Mouse (Mus musculus) midbrain, postnatal 0 days (tissue): ENCODE results near the gene Trabd2b. TPM values are rescaled to one million over a fixed set of nuclear protein-coding genes. Genes with fewer than 3 reads are reported as not detected.

Experiments used
- ATAC-seq: fragments of 200-750 bp; cut with Nextera tagmentation; 2 replicates; pipeline ENCODE4 v1.8.0; 2017; ENCODE audit warnings: moderate number of reproducible peaks, mild to moderate bottlenecking, moderate TSS enrichment, moderate library complexity; ENCODE audit not compliant: low FRiP score
- DNase-seq: peaks from one replicate; pipeline ENCODE4 v3.0.0-alpha.2; 2015; ENCODE audit warnings: low spot score
- H3K27ac ChIP-seq: fragments of 300-500 bp; sonication (generic); 2 replicates; pipeline ENCODE4 v1.5.1; 2014; ENCODE audit warnings: low read depth, mild to moderate bottlenecking, low read length, mixed read lengths
- H3K27me3 ChIP-seq: fragments of 300-500 bp; sonication (generic); 2 replicates; pipeline ENCODE4 v1.6.1; 2014; ENCODE audit warnings: low read length, control low read depth, mixed read lengths; ENCODE audit not compliant: insufficient read depth
- H3K36me3 ChIP-seq: fragments of 300-500 bp; sonication (generic); 2 replicates; pipeline ENCODE4 v1.6.1; 2014; ENCODE audit warnings: low read length, control low read depth, mixed read lengths; ENCODE audit not compliant: insufficient read depth
- H3K4me1 ChIP-seq: fragments of 300-500 bp; sonication (generic); 2 replicates; pipeline ENCODE4 v1.6.1; 2014; ENCODE audit warnings: mild to moderate bottlenecking, control low read depth, antibody characterized with exemption, low read length, mixed read lengths; ENCODE audit not compliant: insufficient read depth
- H3K4me2 ChIP-seq: fragments of 300-500 bp; sonication (generic); 2 replicates; pipeline ENCODE4 v1.6.1; 2014; ENCODE audit warnings: low read depth, mild to moderate bottlenecking, low read length, mixed read lengths; ENCODE audit not compliant: poor library complexity, severe bottlenecking
- H3K4me3 ChIP-seq: fragments of 300-500 bp; sonication (generic); 2 replicates; pipeline ENCODE4 v1.5.1; 2014; ENCODE audit warnings: low read depth, mild to moderate bottlenecking, low read length, moderate library complexity
- H3K9ac ChIP-seq: fragments of 300-500 bp; sonication (generic); replicated peaks from 2 replicates; pipeline ENCODE4 v1.6.1; 2014; ENCODE audit warnings: mild to moderate bottlenecking, low read length, moderate library complexity, mixed read lengths; ENCODE audit not compliant: poor library complexity, severe bottlenecking
- H3K9me3 ChIP-seq: fragments of 300-500 bp; sonication (generic); 2 replicates; pipeline ENCODE4 v1.6.1; 2016; ENCODE audit warnings: low read length, control low read depth
- CTCF ChIP-seq: IDR thresholded peaks from 2 replicates; pipeline ENCODE4 v1.5.1; 2016; ENCODE audit warnings: antibody characterized with exemption, mild to moderate bottlenecking
- WGBS: fragments of 180-500 bp; shearing (Covaris S2); extraction: QIAGEN DNeasy Blood & Tissue Kit; methylation state at CpG from one replicate; pipeline ENCODE4 v1.1.7; 2014; 5-methylcytosine and 5-hydroxymethylcytosine counted together
- polyA plus RNA-seq: library from polyadenylated mRNA; unstranded; fragments of >200 nt; fragmentation: Nextera tagmentation; extraction: Ambion mirVana; gene quantifications from 2 replicates; pipeline ENCODE4 v1.2.1, GENCODE M21; 2015
- total RNA-seq: library from RNA; depleted of rRNA; stranded (reverse); fragments of >200 nt; gene quantifications from 2 replicates; pipeline ENCODE4 v1.2.3, GENCODE M21; 2014

Trabd2b gene
- total and polyA plus RNA-seq, 2 experiments from 2014 or later, result 0.48 to 1.8 TPM

DNA sequence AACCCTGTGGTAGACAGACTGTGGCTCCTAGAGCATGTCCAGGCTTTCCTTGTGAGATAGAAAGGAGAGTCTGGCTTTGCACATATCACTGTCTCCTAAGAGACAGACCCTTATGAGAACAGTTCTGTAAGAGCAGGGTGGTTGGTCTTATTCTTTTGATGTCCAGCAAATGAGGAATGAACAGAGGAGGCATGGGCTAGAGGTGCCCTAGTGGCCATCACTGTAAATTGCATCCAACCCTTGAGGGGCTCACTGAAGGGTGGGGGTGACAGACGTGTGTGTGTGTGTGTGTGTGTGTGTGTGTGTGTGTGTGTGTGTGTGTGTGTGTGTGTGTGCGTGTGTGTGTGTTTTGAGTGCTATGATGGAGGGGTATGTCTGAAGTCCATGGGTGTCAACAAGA is 32.2 kb downstream of the Trabd2b start:
- Histone ChIP-seq H3K9ac (no peak overlapping the region), H3K4me1 (no peaks in the 10 kb centered on the region), H3K36me3 (no peaks in the 10 kb centered on the region), H3K4me2 (no peak overlapping the region), H3K27ac (no peak overlapping the region), H3K27me3 (no peaks in the 10 kb centered on the region), H3K4me3 (no peak overlapping the region), H3K9me3 (no peaks in the 10 kb centered on the region)
- DNase-seq (no peak), ATAC-seq (no peak)
- WGBS, result 50% methylated on average over 1 of the region's 2 CpGs
- TF ChIP-seq CTCF, result peak; percentile 50

DNA sequence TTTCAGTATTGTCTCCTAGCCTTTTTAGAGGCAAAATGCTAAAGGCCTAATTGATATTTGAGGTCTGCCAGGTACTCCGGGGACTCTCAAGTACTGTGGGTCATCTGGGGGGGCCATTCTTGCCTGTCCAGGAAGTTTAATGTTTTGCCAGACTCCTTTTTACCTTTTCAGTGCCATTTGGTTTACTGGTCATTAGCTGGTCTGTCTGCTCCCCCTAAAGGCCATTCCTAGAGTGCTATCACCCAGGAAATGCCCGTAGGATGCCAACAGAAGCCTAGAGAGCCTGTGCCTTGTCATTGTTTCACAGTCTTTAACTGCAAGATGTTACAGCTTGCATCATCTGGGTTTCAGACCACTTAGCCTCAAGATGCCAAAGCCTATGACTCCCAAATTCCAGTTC is 35.7 kb downstream of the Trabd2b start:
- Histone ChIP-seq H3K4me2 (no peak overlapping the region), H3K27ac (no peak overlapping the region), H3K27me3 (no peaks in the 10 kb centered on the region), H3K4me1 (no peaks in the 10 kb centered on the region), H3K9me3 (no peaks in the 10 kb centered on the region), H3K36me3 (no peaks in the 10 kb centered on the region), H3K4me3 (no peak overlapping the region), H3K9ac (no peak overlapping the region)
- peak; percentile 58 for DNase-seq
- no peak for ATAC-seq
- peak; percentile 69 for TF ChIP-seq CTCF
- 69% methylated on average over 2 of the region's 2 CpGs for WGBS

DNA sequence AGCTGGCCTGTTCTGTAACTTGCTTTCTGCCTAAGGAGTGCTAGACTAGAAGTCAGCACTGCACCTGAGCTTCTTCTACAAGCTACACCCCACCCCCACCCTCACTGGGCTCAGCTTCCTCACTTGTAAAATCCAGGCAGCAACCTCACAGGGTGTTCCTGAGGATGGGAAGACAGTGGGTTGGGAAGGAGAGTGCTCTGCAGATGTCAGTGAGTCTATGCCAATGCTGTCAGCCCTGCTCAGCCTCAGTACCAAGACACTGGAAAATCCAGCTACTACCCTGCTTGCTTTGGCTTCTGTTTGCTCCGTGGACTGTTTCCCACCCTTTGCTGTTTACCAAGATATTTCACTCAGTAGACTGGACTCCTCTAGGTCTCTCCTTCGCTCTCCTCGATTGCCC is 36.1 kb downstream of the Trabd2b start:
- H3K9me3 ChIP-seq, result no peaks in the 10 kb centered on the region
- no peaks in the 10 kb centered on the region for H3K4me1 ChIP-seq
- ATAC-seq, result no peak
- no peak for TF ChIP-seq CTCF
- H3K4me3 ChIP-seq, result no peak overlapping the region
- H3K36me3 ChIP-seq, result no peaks in the 10 kb centered on the region
- no peaks in the 10 kb centered on the region for H3K27me3 ChIP-seq
- 87% methylated on average over 3 of the region's 3 CpGs for WGBS
- no peak overlapping the region for H3K4me2 ChIP-seq
- no peak overlapping the region for H3K27ac ChIP-seq
- no peak for DNase-seq
- H3K9ac ChIP-seq, result no peak overlapping the region

DNA sequence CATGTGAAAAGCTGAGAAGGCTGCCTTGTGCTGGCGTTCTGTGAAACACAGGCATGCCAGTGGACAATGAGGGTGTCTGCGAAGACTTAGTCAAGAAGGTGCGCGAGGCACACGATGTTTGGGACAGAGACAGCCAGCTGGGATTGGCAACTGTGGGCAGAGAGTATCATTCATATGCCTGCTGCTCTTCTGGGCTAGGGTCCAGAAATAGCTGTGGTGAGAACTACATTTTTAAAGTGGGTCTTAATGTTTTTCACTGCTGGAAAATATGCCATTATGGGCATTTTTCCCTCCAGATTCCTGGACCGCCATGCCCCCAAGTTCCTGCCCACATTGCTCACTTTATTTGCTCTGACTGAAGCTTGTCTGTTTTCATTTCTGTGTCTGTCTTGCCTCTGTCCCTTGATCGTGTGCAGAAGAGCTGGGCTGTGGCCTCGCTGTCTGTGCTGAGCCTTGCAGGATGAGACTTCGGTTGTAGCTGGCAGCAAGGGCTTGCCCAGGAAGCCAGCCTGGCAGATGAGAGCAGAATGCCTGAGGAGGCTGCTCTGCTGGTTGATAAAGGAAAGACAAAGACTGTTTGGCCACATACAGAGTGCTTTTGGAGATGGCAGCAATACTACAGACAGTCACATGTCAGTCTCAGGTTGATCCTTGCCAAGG is 42.0 kb downstream of the Trabd2b start:
- H3K27me3 ChIP-seq, result no peaks in the 10 kb centered on the region
- DNase-seq (peak; percentile 44), ATAC-seq (no peak)
- H3K27ac ChIP-seq, result no peak overlapping the region
- no peaks in the 10 kb centered on the region for H3K9me3 ChIP-seq
- no peak overlapping the region for H3K9ac ChIP-seq
- H3K4me1 ChIP-seq, result no peaks in the 10 kb centered on the region
- no peak overlapping the region for H3K4me2 ChIP-seq
- TF ChIP-seq CTCF, result no peak
- H3K36me3 ChIP-seq, result no peaks in the 10 kb centered on the region
- 83% methylated on average over 9 of the region's 9 CpGs for WGBS
- no peak overlapping the region for H3K4me3 ChIP-seq

DNA sequence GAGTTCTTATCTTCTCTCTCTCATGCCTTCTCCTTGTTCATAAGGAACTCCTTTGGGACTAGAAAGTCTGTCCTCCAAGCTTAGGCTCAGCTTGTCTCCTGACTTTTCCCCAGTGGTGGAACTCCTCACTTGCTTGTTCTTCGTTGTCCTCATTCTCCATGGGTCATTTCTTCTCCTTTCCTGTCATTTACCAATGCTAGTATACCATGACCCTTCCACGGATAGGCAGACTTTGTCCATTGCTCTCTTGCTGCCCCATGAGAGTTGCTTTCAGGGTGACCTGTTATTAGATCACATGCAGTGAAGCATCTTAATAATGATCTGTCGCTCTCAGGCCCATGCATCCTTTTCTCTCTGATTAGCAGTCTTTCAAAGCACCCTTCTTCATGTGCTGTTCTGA is 46.6 kb downstream of the Trabd2b start:
- no peak overlapping the region for H3K4me2 ChIP-seq
- ATAC-seq (no peak), DNase-seq (no peak)
- no peaks in the 10 kb centered on the region for H3K27me3 ChIP-seq
- no peak overlapping the region for H3K9ac ChIP-seq
- no peaks in the 10 kb centered on the region for H3K4me1 ChIP-seq
- no peak overlapping the region for H3K27ac ChIP-seq
- no peaks in the 10 kb centered on the region for H3K9me3 ChIP-seq
- TF ChIP-seq CTCF, result no peak
- no peaks in the 10 kb centered on the region for H3K36me3 ChIP-seq
- H3K4me3 ChIP-seq, result no peak overlapping the region
- 77% methylated on average over 3 of the region's 3 CpGs for WGBS

DNA sequence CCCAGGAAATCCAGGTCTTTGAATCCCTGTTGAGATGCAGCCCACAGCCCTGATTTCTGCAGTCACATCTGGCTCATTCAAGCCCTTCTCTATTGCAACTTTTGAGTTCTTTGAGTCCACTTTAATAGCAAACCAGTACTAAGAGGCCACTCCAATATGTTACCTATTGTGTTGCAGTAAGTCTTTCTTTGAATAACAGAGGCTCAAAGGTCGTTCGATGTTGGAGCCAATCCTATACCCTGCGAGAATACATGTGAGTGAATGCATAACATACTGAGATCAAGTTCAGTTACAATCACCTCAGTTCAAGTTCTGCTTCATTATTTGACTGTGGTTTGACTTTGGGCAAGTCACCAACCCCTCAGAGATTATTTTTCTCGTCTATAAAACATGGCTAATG is 47.5 kb downstream of the Trabd2b start:
- Histone ChIP-seq H3K9ac (no peak overlapping the region), H3K27ac (no peak overlapping the region), H3K27me3 (no peaks in the 10 kb centered on the region), H3K9me3 (no peaks in the 10 kb centered on the region), H3K4me2 (no peak overlapping the region), H3K4me1 (no peaks in the 10 kb centered on the region), H3K36me3 (no peaks in the 10 kb centered on the region), H3K4me3 (no peak overlapping the region)
- 70% methylated on average over 4 of the region's 4 CpGs for WGBS
- DNase-seq (no peak), ATAC-seq (no peak)
- TF ChIP-seq CTCF, result no peak
